Mouse (Mus musculus) thymus, postnatal 36 days (tissue): ENCODE data around the gene Rmnd5b.
A peak's percentile ranks its signal among the peaks of the same experiment; 100 is the strongest.

Experiments used
- DNase-seq, 2 experiments: peaks; one replicate each; pipeline ENCODE4 v3.0.0; 2022; ENCODE audit warnings: mixed read lengths in 2 of 2

Rmnd5b gene

DNA sequence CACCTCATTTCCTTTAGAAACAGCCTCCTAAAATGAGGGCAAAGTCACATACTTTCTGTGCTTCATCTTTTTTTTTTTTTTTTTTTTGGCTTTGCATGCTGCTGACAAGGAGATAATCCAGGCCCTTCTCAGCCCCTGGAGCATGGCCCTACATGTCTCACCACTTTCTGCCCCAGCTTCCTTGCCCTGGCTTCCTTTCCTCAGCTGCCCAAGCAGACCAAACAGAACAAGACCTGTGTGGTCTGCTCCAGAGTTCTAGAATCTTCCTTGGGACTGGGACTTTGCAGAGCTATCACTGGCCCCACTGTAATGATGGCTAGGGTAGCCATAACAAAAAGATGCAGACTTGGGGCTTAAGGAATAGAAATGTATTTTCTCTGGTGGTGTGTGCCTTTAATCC, 45.7 kb downstream of the Rmnd5b start:
- DNase-seq: no peak

DNA sequence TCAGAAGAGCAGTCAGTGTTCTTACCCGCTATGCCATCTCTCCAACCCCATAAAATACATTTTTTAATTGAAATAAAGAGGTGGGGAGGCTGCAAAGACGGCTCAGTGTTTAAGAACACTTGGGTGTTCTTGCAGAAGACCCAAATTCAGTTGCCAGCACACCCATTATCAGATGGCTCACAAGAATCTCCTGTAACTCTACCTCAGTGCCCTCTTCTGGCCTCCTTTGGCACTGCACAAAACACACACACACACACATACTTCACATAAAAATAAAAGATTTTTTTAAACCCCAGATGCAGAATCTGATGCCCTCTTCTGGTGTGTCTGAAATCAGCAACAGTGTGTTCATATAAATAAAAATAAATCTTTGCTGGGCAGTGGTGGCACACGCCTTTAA, 46.9 kb downstream of the Rmnd5b start:
- DNase-seq: no peak

DNA sequence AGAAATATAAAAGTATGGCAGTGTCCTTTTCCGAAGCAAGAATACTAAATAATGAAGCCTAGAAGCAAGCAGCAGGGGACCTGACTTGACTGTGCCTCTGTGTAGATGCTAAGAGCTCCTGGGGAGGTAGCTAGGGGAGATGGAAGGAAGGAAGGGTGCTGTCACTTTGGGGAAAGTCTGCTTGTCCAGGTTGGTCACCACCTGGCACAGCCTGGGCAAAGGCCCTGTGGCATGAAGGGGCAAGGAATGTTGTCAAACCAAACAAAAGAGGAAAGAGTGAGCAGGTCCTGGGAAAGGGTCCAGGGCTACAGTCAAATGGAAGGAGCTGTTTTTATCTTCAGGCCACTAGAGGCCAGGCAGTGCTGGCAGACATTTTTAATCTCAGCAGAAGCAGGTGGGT, 48.6 kb downstream of the Rmnd5b start:
- no peak for DNase-seq

DNA sequence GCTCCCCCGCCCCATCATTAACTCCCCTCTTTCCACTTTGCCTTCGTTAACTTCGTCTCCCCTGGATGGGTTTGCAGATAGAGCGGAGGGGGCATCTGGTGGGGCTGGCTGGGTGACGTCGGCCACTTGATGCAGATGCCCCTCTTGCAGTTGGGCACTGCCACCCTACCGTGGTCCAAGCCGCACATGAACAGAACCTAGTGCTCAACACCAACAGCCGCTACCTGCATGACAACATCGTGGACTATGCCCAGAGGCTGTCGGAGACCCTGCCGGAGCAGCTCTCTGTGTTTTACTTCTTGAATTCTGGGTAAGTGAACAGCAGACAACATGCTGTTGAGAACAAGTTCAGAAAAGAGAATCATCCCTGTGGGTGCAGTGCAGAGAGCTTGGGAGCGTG, 49.3 kb downstream of the Rmnd5b start:
- DNase-seq: no peak

DNA sequence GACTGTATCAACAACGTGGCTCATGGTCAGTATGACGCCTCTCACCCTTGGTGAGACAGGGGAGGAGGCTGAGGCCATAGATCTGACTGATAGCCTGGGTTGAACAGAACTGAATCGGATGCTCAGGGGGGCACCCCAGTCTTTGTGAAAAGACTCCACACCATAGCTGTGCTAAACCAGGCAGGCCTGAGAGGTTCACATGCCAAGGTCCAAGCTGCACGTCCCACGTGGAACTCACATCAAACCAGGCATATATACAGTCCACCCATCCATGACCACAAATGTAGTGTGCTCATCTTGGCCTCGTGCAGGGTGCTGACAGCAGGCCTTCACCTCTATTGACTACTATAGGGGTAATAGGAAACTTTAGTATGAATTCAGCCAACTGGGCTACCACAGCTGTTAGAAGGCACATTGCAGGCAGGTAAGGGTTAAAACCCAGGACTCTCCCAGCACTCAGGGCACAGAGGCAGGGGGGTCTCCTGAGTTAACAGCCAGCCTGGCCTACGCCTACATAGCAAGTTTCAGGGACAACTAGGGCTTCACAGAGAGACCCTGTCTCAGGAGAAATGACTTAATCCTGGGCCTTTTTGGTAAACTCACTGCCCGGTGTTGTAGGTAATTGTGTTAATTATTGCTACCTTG, 50.0 kb downstream of the Rmnd5b start:
- DNase-seq: no peak

DNA sequence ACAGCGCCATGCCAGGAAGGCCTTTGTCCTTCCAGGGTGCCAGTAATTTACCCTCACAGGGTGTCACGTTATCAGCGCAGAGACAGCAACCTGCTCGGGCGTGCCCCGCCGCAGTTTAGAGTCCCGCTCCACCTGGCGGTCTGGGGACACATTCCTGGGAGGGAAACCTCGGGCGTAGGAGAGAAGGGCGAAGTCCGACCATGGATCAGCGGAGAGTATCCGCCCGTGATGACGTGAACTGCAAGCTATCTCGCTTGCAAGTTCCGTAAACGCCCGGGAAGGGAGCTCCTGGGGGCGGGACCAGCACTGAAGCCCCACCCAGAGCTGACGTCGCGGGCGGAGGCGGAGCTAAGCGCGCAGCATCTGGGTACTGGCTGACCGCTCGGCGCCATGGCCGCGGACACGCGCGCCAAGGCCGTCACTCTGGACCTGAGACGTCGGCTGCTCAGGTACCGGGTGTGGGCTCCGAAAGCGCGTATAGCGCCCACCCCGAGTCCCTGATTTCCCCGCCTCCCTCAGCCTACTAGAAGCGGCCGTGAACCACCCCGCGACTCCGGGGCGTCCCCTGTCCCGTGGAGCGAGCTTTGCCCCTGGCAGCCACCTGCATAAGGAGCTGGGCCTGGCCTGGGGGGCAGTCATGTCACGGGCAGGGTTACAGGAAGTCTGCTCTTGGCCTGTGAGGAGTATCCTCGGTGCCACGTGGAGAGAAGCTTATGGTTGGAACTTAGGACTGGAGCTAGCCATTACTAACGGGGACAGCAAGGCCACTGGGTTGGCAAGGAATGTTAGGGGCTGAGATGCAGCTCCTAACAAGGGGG, 51.1 kb downstream of the Rmnd5b start, which contains the start of gene Phykpl:
Gene Phykpl, plus strand, starts transcription at position 327 of the 818 bp plus-strand sequence.
- DNase-seq: peak; percentile 95 to 96

DNA sequence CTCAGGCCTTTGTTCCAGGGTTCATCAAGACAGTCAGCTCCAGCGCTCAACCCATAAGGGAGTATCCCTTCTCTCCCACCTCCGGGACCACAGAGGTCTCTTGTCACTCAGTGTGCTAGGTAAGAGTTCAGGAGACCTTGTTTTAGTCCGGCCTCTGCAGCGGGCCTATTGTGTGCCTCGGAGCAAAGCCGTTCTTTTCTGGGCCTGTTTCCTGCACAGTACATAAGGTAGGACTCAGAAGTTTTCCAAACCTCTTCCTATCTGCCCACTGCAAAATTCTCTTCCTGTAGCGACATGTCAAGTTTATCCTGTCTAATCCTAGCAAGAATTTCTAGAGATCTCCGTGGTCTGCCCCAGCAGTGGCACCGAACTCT, 51.7 kb downstream of the Rmnd5b start:
- peak in 1 of 2 experiments; percentile 44 for DNase-seq

DNA sequence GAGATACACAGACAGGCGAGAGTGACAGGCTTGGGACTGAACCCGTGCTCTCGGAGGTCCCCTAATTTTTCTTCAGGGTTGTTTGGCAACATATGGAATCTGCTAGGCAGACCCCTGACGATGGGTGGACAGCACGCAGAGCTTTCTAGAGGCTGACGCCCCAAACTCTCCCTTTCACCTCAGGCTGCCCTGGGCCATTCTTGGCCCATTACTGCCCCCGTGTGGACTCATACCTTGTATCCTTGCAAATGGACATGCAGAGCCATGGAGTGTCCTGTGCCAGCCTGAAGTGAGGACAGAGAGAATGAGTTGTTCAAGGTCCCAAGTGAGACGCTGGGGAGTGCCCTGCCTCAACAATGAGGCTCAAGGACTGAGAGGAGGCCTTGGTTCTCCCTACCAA, 53.0 kb downstream of the Rmnd5b start:
- peak; percentile 65 to 67 for DNase-seq

DNA sequence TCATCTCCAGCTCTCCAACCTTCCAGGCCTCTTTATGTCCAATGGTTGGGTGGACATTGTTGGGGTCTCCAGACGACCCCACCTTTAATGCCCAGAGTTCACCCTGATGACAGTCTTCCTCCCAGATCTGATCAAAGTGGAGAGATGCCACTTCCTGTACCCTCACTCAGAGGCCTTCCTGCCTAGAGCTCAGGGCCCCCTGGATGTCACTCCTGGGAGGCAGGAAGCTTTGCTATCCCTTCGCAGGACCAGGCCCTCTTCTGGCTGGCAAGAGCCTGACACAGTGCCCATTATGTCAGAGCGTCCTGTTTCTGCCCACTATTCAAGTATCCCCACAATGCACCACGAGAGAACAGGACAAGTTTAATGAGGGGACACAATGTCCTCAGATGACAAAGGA, 56.7 kb downstream of the Rmnd5b start:
- DNase-seq: peak; percentile 28 to 52

DNA sequence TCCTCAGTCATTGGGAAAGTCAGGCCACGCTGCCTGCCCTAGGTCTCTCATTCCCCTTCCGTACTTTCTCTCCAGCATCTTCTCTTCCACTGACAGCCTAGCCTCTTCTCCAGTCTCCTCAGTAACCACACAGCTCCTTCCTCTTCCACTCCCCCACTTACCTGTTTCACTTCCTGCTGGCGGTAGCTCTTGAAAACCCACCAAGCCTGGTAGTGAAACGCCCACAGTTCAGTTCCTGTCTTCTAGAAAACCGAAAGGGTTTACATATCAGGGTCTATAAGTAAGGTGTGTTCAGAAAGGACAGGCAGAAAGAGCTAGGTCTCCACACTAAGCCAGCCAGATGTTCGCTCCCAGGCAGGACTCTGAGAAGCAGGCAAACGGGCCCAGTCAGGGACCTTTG, 58.1 kb downstream of the Rmnd5b start:
- peak; percentile 35 to 56 for DNase-seq

DNA sequence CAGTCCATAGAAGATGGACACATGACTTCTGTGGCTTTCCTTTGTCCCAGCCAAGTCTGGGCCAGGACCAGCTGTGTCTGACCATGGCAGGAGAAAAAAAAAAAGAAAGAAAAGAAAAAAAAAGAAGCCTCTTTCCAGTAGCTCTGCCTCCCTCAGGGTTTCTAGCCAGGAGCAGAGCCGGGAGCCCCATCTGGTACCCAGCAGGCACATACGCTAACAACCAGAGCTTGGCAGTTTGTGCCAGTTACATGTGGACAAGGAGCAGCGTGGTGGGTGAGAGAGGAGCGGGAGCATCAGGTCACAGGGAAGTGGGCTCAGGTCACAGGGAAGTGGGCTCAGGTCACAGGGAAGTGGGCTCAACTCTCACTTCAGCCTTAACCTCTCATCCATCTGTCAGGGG, 59.2 kb downstream of the Rmnd5b start:
- no peak for DNase-seq
